Mouse (Mus musculus) duodenum, adult 2 months (tissue): ENCODE measurements around the gene Zfp365. TPM values are rescaled to one million over a fixed set of nuclear protein-coding genes. Genes with fewer than 3 reads are reported as not detected.

Experiments used
- polyA plus RNA-seq: library from polyadenylated mRNA; depleted of rRNA; stranded (reverse); fragments of >200 nt; gene quantifications from 2 replicates; pipeline ENCODE4 v1.2.3, GENCODE M21; 2012; ENCODE audit warnings: low replicate concordance; rRNA removed

The Zfp365 gene
- 0.05 and 0.14 TPM in 2 replicates for polyA plus RNA-seq

GRCm38 (mm10) chr10:67912337-67912776 is at the start of gene Zfp365:
Gene Zfp365 (minus strand): TSS chr10:67912662.

Other genes with a start within 250 kb of the Zfp365 start
- gene Rtkn2, start 66.9 kb upstream of the Zfp365 start, polyA plus RNA-seq, result not detected in 2 replicates